Mouse (Mus musculus): ENCODE data around the gene Kdm2a.

GRCm38 (mm10) chr19:4414631-4415030 is 16.5 kb upstream of the Kdm2a start:
- TF ChIP-seq CTCF (IDR thresholded peaks at IDR 0.05; ENCODE audit: low read depth, low read length) (no peak), TAL1 (conservative IDR thresholded peaks at IDR 0.05; ENCODE audit: low read depth, low read length) (no peak), POLR2AphosphoS5 (IDR thresholded peaks at IDR 0.05; ENCODE audit: insufficient replicate concordance, low read depth, low read length) (no peak), GATA2 (IDR thresholded peaks at IDR 0.05; ENCODE audit: borderline replicate concordance, low read depth, low read length) (no peak), GATA1 (IDR thresholded peaks at IDR 0.05; ENCODE audit: borderline replicate concordance, low read length) (no peak)
